Mouse (Mus musculus) thymus, adult 2 months (tissue): ENCODE results near the gene Abcb9.

Experiments
- CTCF ChIP-seq: fragments of 200-500 bp; IDR thresholded peaks from 2 replicates; pipeline ENCODE4 v1.5.1; 2012; ENCODE audit warnings: mild to moderate bottlenecking, control low read depth, low read length, moderate library complexity, borderline replicate concordance; ENCODE audit not compliant: control insufficient read depth, poor library complexity, insufficient read depth; ENCODE audit errors: extremely low read depth
- POLR2A ChIP-seq: fragments of 200-500 bp; IDR thresholded peaks from 2 replicates; pipeline ENCODE4 v1.6.1; 2012; ENCODE audit warnings: mild to moderate bottlenecking, low read length, control low read depth, moderate library complexity; ENCODE audit not compliant: control insufficient read depth, poor library complexity, insufficient read depth; ENCODE audit errors: extremely low read depth

- TF ChIP-seq CTCF = peak; percentile 92; the same call in 1 of the 2 replicates
- TF ChIP-seq POLR2A = no peak
Measured at GRCm38 (mm10) chr5:124084588-124085173, 10.9 kb downstream of the Abcb9 start.
